Mouse (Mus musculus) right cerebral cortex, postnatal 14 days (tissue): ENCODE measurements around the gene Nudcd3.

ENCODE experiments used
- DNase-seq: peaks from one replicate; pipeline ENCODE4 v3.0.0; 2022

Gene Nudcd3

GRCm38 (mm10) chr11:6177781-6178420, 22.3 kb downstream of the Nudcd3 start:
- DNase-seq: no peak

DNA sequence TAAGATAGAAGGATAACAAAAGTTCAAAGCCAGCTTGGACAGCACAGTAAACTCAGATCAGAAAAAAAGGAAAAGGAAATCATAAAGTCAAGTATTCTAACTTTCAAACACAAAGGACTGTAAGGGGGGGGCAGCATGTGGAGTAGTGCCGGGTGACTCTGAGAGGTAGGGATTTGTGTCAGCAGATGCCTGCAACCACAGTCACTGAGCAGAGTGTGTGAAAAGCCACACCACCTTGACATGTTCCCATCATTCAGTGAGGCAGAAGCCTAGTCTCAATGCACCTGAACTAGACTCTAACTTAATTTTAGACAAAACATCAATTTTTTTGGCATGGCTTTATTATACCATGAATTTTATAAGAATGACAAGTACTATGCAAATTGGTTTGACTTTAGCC, 24.7 kb downstream of the Nudcd3 start:
- no peak for DNase-seq

DNA sequence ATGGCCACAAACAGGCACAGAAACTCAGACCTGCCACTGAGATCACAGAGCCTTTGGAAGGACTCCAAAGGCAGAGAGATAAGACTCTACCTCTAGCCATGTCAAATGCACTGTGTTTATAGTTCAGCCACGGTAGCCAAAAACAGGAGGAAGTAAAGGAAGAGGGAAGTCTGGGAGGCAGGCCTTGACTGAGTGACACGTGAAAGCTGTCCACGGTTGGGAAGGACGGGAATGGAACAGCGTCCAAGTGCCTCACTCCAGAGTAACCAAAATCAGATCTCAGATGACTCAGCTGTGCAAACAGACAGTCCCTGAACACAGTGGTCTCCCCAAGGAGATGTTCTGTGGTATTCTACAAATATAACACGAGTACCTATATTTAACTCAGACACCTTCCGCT, 25.5 kb downstream of the Nudcd3 start:
- no peak for DNase-seq

DNA sequence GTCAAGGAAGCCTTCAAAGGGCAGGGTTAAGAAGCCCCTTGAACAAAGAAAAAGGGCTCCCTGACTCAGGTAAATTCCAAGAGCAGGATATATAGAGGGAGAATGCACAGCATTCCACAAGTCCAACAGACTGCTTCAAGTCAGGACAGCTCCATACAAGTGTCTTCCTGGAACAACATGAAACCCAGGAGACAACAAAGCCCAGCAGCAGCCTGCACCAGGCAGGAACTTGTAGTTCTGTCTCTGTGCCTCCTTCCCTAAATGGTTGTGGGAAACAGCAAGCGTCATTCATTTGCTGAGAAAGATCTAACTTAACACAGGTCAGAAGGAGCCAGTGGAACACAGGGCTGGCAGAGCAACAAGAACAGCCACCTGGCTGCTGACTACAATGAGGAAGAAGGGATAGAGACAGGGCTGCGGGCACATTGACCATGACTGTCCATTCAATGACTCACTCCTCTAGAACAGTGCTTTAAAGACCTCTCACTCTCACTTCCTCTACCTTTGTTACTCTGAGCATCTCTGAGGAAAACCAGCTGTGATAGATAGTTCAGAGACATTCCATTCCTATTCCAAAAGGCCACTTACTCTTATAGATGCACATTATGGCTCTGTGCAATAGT, 31.1 kb downstream of the Nudcd3 start:
- DNase-seq: no peak

DNA sequence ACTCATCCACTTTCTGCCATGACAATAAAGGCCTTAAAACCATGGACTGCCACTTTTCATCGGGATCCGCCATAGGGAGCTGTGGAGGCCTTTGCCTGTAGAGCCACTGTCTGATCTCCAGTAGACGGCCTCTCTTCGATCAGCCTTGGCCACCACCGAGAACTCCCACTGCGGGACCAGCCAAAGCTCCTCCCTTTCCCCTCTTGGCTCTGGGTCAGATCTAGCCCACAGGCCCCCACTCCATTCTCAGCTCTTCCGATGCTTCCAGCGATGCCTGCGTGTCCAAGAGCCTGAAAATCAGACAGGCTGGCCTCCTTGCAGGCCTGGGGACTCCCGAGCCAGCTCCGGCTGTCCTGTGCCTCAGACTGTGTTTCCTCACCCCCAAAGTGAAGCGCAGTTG, 33.9 kb downstream of the Nudcd3 start:
- no peak for DNase-seq

- DNase-seq: no peak
Observed at GRCm38 (mm10) chr11:6165391-6166081, 34.7 kb downstream of the Nudcd3 start.

DNA sequence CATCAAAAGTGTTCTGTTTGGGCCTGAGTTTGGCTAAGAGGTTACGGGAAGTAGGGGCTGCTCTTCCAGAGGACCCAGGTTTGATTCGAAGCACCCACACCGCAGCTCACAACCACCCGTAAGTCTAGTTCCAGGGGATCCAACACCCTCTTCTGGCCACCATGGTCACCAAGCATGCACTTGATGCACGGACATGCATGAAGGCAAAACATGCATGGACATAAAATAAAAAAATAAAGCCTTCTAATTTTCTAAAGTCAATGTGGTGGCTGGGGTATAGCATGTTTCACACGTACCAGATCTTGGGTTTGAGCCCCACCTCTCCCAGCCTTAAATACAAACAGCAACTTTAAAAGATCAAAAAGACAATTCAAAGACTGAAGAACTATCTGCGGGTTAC, 35.4 kb downstream of the Nudcd3 start:
- DNase-seq: no peak

DNA sequence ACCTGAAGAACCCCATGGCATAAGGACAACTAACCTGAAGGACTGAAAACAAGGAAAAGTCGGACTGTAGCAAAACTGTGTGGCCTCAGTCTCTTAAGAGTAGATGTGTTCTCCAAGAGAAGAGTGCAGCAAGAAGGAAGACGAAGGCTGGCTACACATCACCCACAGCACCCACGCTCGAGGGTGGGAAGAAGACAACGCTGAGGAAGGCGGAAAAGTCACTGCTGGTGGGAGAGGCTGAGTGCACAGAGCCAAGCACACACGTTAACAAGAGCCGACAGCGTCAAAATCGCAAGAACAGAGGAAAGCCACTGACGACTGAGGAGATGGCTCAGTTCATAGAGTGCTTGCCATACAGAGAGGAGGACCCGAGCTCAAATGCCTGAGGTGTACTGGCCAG, 36.5 kb downstream of the Nudcd3 start:
- no peak for DNase-seq

DNA sequence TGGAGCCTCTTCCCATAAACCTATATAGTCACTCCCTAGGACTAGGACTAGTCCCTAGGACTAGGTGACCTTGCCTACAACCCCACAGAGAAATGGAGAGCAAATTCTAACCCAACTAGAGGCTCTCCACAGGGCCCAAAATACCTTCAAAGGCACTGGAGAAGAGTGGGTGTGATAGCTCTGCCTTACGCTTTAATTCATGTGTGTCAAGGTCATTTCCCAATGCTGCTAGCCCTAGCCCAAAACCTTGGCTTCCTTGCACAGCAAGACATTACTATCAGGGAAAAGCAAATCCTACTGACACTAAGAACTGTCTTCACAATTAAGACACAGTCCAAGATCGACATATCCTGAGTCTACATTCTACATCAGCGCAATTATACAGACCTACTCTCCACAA, 37.2 kb downstream of the Nudcd3 start:
- DNase-seq: no peak

DNA sequence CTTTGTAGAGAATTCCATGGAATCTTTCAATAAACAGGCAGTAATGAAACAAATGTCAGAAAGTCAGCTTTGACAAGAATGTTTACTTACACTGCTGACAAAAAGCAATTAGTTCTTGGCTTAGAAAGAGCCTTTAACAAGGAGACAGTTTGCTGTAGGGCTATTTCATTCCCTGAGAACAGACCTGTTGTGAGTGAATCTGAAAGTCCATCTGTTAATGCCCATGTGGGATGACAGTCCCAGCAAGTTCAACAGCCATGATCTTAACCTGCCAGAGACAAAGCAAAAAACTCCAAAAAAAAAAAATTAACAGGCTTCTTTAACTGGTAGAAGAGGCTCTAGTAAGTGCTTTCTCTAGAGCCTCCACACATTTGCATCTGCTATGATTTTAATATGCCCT, 38.7 kb downstream of the Nudcd3 start:
- no peak for DNase-seq

DNA sequence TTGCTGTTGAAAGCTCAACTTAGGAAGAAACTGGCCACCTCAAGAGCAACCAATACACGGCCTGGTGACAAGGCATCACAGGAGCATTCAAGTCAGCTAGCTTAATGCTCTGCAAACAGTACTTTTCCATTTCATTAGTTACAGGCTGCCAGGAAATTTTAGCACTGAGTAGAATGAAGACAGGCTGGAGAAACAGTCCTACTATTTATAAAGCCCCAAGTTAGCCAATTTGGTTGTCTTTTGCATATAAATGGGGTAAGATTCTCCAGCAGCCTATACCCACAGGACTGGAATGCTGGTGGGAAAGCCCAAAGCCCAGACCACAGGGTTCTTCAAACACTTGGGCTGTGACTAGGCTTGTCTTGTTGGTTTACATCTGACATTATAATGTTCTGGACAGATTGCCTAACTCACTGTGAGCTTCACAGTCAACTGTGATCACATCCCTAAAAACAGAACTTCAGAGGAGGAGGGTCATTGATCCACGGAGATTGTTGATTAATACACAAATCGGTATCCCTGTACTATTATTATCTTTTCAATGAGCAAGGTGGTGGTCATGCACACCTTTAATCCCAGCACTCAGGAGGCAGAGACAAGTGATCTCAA, 39.4 kb downstream of the Nudcd3 start:
- DNase-seq: no peak

DNA sequence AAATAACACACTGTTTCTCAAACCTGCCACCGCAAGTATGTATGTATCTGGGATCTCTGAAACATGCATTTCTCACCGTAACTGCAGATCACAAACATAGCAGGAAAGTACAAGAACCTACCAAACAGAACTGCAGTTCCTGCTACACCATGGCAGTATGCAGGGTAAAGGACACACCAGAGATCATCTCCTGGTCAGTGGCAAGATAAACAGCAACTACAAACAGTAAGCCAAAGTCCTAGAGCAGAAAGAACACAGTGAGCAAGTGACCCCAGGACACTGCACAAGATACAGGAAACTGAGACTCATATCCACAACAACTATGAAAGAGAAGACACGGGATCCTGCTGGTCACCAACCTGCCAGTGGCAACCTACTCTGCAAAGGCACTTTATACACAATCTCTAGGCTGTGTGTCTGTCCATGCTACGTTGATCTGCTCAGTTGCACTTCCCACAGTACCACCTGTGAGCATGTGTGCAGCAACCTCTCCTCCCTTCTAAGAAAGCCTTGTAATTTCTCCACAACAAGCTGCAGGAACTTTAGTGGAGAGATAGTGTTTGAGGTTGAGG, 40.4 kb downstream of the Nudcd3 start:
- no peak for DNase-seq

DNA sequence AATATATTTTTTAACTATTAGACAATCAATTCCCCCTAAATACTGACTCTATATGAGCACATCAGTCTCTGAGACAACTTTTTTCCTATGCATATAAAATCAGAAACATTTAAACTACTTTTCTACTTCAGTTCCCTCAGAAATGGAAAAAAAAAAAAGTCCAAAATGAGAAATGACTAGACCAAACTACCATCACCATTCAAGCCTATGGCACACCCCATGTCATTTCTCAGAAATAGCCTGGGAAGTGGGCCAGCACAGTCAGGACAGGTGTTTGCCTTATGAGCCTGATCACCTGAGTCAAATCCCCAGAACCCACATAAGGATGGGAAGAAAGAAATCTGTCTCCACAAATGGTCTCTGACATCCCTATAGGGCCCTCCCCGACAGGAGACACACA, 41.7 kb downstream of the Nudcd3 start:
- no peak for DNase-seq

- no peak for DNase-seq
Observed at GRCm38 (mm10) chr11:6157119-6157518, 43.1 kb downstream of the Nudcd3 start.

DNA sequence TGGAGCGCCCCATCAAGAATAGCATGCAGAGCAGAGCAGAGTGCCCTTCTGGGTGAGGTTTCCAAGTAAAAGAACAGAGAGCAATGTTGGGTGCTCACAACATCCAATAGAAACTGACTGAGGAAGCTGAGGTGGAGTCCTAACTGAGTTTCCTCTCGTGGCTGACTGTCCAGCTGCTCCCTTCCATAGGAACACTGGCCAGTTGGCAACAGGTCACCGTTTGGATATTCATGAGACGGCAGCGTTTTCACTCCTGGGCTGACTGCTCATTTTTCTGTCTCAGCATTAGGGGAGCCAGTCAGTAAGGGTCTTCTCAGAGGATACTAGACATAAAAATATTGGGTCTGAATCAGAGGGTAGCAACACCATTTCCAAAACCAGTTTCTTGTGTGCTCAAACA, 43.6 kb downstream of the Nudcd3 start:
- DNase-seq: no peak

DNA sequence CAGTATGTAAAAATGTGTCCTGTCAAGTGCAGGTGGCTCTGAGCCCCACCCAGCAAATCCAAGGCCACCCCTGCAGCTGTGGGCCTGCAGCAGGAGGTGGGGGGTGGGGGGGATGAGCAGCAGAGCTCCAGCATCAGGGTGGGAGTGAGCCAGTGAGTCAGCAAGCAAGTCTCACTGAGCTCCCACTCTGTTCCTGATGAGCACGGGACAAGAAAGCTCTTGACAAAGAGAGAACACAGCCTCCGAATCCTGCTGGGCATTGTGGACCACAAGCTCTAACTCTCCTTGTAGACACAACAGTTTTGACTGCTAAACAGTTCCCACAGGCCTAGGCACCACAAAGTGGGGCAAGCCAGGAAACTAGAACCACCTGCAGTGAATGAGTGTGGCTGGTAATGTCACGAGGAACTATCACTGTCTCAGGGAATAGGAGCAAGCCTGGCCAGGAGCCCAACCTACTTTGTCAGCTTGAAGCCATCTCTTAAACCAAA, 46.0 kb downstream of the Nudcd3 start:
- peak; percentile 19 for DNase-seq

DNA sequence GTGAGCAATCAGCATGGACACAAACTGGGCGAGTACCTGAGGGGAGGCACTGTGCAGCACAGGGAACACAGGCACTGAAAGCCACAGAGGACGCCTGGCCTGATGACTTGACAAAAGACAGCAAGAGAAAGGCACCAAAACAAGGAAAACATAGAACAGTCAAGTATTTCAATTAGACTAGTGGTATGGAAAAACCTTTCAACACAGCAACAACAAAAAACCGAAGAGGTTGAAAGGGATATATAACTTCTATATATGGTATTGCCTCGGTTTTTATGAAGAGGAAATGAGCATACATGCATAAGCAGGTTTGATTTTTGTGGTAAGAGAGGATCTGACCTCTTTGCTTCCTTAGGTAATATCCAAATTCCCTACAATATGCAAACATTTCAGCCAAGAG, 47.4 kb downstream of the Nudcd3 start:
- no peak for DNase-seq

- DNase-seq: no peak
Observed at GRCm38 (mm10) chr11:6138233-6138950, 61.8 kb downstream of the Nudcd3 start.

GRCm38 (mm10) chr11:6132886-6133285, 67.3 kb downstream of the Nudcd3 start:
- no peak for DNase-seq

DNA sequence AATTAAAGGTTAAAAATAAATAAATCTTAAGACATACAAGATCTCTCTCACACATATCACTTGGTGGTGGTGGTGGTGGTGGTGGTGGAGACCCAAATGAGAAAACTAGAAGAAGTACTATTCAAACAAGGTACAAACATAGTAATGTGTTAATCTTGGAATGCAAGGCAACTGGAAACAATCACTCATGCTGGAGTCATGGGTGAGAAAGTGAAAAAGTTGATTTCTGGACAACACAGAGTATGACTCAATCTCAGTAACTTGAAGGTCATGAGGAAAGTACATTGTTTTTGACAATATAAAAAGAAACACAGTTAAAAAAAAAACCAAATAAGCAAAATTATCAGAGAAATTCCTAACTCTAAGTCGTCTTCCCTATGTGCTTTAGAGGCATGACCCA, 69.6 kb downstream of the Nudcd3 start:
- DNase-seq: no peak

- DNase-seq: no peak
Observed at GRCm38 (mm10) chr11:6123605-6124120, 76.6 kb downstream of the Nudcd3 start.

- no peak for DNase-seq
Observed at GRCm38 (mm10) chr11:6122631-6123030, 77.6 kb downstream of the Nudcd3 start.

GRCm38 (mm10) chr11:6120596-6120995, 79.6 kb downstream of the Nudcd3 start:
- peak; percentile 64 for DNase-seq
